Mouse (Mus musculus) 416B (cell line): ENCODE data around the gene Slc25a27.

ENCODE experiments used
- DNase-seq: peaks from one replicate; pipeline ENCODE4 v3.0.0; 2011; ENCODE audit warnings: low read depth

Slc25a27 gene

GRCm38 (mm10) chr17:43646925-43647324 is 20.1 kb downstream of the Slc25a27 start:
- DNase-seq, result no peak

- peak; percentile 51 for DNase-seq
Measured at GRCm38 (mm10) chr17:43645136-43645535, 21.9 kb downstream of the Slc25a27 start.

- DNase-seq, result peak; percentile 9
Measured at GRCm38 (mm10) chr17:43644375-43644774, 22.6 kb downstream of the Slc25a27 start.

- no peak for DNase-seq
Measured at GRCm38 (mm10) chr17:43643191-43643590, 23.8 kb downstream of the Slc25a27 start.

GRCm38 (mm10) chr17:43640825-43641224 is 26.2 kb downstream of the Slc25a27 start:
- DNase-seq, result no peak

- DNase-seq, result no peak
Measured at GRCm38 (mm10) chr17:43637146-43637545, 29.9 kb downstream of the Slc25a27 start.

- DNase-seq, result no peak
Measured at GRCm38 (mm10) chr17:43630427-43630760, 36.6 kb downstream of the Slc25a27 start.

GRCm38 (mm10) chr17:43629496-43630426 is 37.3 kb downstream of the Slc25a27 start, which contains the start of gene Tdrd6:
Gene Tdrd6 (minus strand): TSS chr17:43630299.
- DNase-seq, result no peak

- DNase-seq, result no peak
Measured at GRCm38 (mm10) chr17:43629026-43629495, 38.0 kb downstream of the Slc25a27 start.

- no peak for DNase-seq
Measured at GRCm38 (mm10) chr17:43628246-43628645, 38.8 kb downstream of the Slc25a27 start.

- no peak for DNase-seq
Measured at GRCm38 (mm10) chr17:43622076-43622475, 44.9 kb downstream of the Slc25a27 start.

GRCm38 (mm10) chr17:43619156-43619555 is 47.9 kb downstream of the Slc25a27 start:
- no peak for DNase-seq

GRCm38 (mm10) chr17:43612221-43612620 is 54.8 kb downstream of the Slc25a27 start:
- DNase-seq, result no peak

- DNase-seq, result peak; percentile 51
Measured at GRCm38 (mm10) chr17:43611586-43611985, 55.4 kb downstream of the Slc25a27 start.

- peak; percentile 64 for DNase-seq
Measured at GRCm38 (mm10) chr17:43606704-43607103, 60.3 kb downstream of the Slc25a27 start.

GRCm38 (mm10) chr17:43598706-43599105 is 68.3 kb downstream of the Slc25a27 start:
- DNase-seq, result no peak

GRCm38 (mm10) chr17:43597742-43598141 is 69.3 kb downstream of the Slc25a27 start:
- DNase-seq, result no peak

GRCm38 (mm10) chr17:43592296-43593291 is 74.4 kb downstream of the Slc25a27 start:
- DNase-seq, result no peak
